Mouse (Mus musculus) small intestine, adult 2 months (tissue): Measurements from ENCODE around the gene Ralgapa2.

Experiments used
- CTCF ChIP-seq: fragments of 200-500 bp; IDR thresholded peaks from 2 replicates; pipeline ENCODE4 v1.5.1; 2012; ENCODE audit warnings: low read depth, mild to moderate bottlenecking, control low read depth, inconsistent platforms, low read length, moderate library complexity, mixed read lengths; ENCODE audit not compliant: insufficient replicate concordance, insufficient read length; ENCODE audit errors: extremely low read depth
- POLR2A ChIP-seq: fragments of 200-500 bp; IDR thresholded peaks from 2 replicates; pipeline ENCODE4 v1.6.1; 2012; ENCODE audit warnings: low read depth, mild to moderate bottlenecking, control low read depth, inconsistent platforms, low read length, moderate library complexity

GRCm38 (mm10) chr2:146556148-146556547 lies 44.0 kb upstream of the Ralgapa2 start:
- no peak for TF ChIP-seq CTCF
- TF ChIP-seq POLR2A: no peak
